Mouse (Mus musculus) forebrain, embryonic 14.5 days (tissue): ENCODE measurements at regions not wholly inside any gene's neighbourhood (a gene's known extent, or its start where the extent isn't known, plus 50 kb on each side); places are given as distances from the start of the nearest gene placed in this dataset.

ENCODE experiments used
- ATAC-seq: fragments of 200-750 bp; cut with Nextera tagmentation; 2 replicates; pipeline ENCODE4 v1.8.0; 2017; ENCODE audit warnings: mild to moderate bottlenecking, moderate library complexity
- DNase-seq: peaks from one replicate; pipeline ENCODE4 v3.0.0-alpha.2; 2015; ENCODE audit warnings: low spot score
- H3K27ac ChIP-seq: fragments of 300-500 bp; sonication (generic); 2 replicates; pipeline ENCODE4 v1.5.1; 2014; ENCODE audit warnings: low read depth, mild to moderate bottlenecking, control low read depth, low read length, moderate library complexity
- H3K27me3 ChIP-seq: fragments of 300-500 bp; sonication (generic); replicated peaks from 2 replicates; pipeline ENCODE4 v1.6.1; 2014; ENCODE audit warnings: low read length, control low read depth, mixed read lengths; ENCODE audit not compliant: control insufficient read depth, insufficient read depth
- H3K36me3 ChIP-seq: fragments of 300-500 bp; sonication (generic); 2 replicates; pipeline ENCODE4 v1.6.1; 2014; ENCODE audit warnings: low read length, control low read depth; ENCODE audit not compliant: control insufficient read depth, insufficient read depth
- H3K4me1 ChIP-seq: fragments of 300-500 bp; sonication (generic); 2 replicates; pipeline ENCODE4 v1.6.1; 2014; ENCODE audit warnings: antibody characterized with exemption, low read length, control low read depth; ENCODE audit not compliant: control insufficient read depth, insufficient read depth
- H3K4me2 ChIP-seq: fragments of 300-500 bp; sonication (generic); 2 replicates; pipeline ENCODE4 v1.6.1; 2014; ENCODE audit warnings: mild to moderate bottlenecking, control low read depth, low read length
- H3K4me3 ChIP-seq: fragments of 300-500 bp; sonication (generic); 2 replicates; pipeline ENCODE4 v1.5.1; 2014; ENCODE audit warnings: low read depth, low read length, control low read depth
- H3K9ac ChIP-seq: fragments of 300-500 bp; sonication (generic); 2 replicates; pipeline ENCODE4 v1.6.1; 2014; ENCODE audit warnings: mild to moderate bottlenecking, low read length, control low read depth, moderate library complexity
- H3K9me3 ChIP-seq: fragments of 300-500 bp; sonication (generic); replicated peaks from 2 replicates; pipeline ENCODE4 v1.6.1; 2016; ENCODE audit warnings: low read length, control low read depth, mixed read lengths; ENCODE audit not compliant: control insufficient read depth
- WGBS: fragments of 180-500 bp; shearing (Covaris S2); extraction: QIAGEN DNeasy Blood & Tissue Kit; methylation state at CpG from one replicate; pipeline ENCODE4 v1.1.7; 2014; 5-methylcytosine and 5-hydroxymethylcytosine counted together

DNA sequence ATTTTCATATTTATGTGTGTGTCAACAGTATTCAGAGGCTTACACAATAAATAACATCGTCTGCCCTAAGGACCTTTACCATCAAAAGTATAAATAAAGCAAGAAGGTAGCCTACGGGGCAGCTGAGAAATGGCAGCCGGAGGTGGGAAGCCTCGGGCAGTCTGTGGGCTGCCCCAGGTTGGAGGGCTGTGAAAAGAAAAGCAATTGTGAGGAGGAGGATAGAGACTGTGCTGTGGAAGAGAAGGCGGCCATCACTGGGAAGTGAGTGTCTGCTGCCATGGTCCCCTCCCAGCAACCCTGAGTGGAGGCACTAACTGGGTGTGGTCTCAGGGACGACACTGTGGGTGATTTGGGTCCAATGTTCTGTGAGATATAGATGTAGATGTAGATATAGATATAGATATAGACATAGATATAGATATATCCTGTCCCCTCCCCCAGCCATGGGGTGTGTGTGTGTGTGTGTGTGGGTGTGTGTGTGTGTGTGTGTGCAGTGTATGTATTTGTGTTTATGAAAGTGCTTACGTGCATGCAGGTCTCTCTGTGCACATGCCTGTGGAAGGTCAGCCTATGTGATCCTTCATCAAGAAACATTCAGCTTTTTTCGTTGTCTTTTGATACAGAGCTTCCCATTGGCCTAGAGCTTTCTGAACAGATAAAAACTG lies 220.6 kb upstream of the Noct start:
- Histone ChIP-seq H3K27me3 (no peaks in the 10 kb centered on the region), H3K9me3 (no peaks in the 10 kb centered on the region), H3K4me2 (no peak overlapping the region), H3K4me3 (no peak overlapping the region), H3K27ac (peak overlapping the region; percentile 35; the same call in 1 of the 2 replicates), H3K4me1 (peaks cover 3% of the 10 kb centered on the region; the same call in 1 of the 2 replicates), H3K36me3 (no peaks in the 10 kb centered on the region), H3K9ac (no peak overlapping the region)
- DNase-seq (no peak), ATAC-seq (peak; percentile 58; the same call in 1 of the 2 replicates)
- WGBS = 60% methylated on average over 8 of the region's 8 CpGs

- H3K36me3 ChIP-seq = no peaks in the 10 kb centered on the region
- H3K27me3 ChIP-seq = no peaks in the 10 kb centered on the region
- no peak overlapping the region for H3K27ac ChIP-seq
- no peak overlapping the region for H3K4me3 ChIP-seq
- ATAC-seq (peak; percentile 49; the same call in 1 of the 2 replicates), DNase-seq (peak; percentile 56)
- peaks cover 3% of the 10 kb centered on the region; the same call in 1 of the 2 replicates for H3K4me1 ChIP-seq
- no peak overlapping the region for H3K9ac ChIP-seq
- no peak overlapping the region for H3K4me2 ChIP-seq
- 68% methylated on average over 1 of the region's 1 CpGs for WGBS
- H3K9me3 ChIP-seq = no peaks in the 10 kb centered on the region
These were observed 220.0 kb upstream of the Noct start for GRCm38 (mm10) chr3:51004216-51004615.

GRCm38 (mm10) chr3:51009098-51009497 lies 215.1 kb upstream of the Noct start:
- no peak; the same call in 1 of the 2 replicates for ATAC-seq
- Histone ChIP-seq H3K4me1 (no peaks in the 10 kb centered on the region), H3K4me2 (no peak overlapping the region), H3K36me3 (no peaks in the 10 kb centered on the region), H3K9ac (no peak overlapping the region), H3K27me3 (no peaks in the 10 kb centered on the region), H3K9me3 (no peaks in the 10 kb centered on the region), H3K27ac (no peak overlapping the region), H3K4me3 (no peak overlapping the region)
- DNase-seq = no peak
- WGBS = 86% methylated on average over 5 of the region's 5 CpGs

- WGBS = 56% methylated on average over 10 of the region's 10 CpGs
- H3K36me3 ChIP-seq = no peaks in the 10 kb centered on the region
- no peak overlapping the region for H3K9ac ChIP-seq
- no peaks in the 10 kb centered on the region for H3K9me3 ChIP-seq
- H3K27ac ChIP-seq = no peak overlapping the region; the same call in 1 of the 2 replicates
- ATAC-seq = peak; percentile 55; the same call in 1 of the 2 replicates
- H3K27me3 ChIP-seq = no peaks in the 10 kb centered on the region
- no peaks in the 10 kb centered on the region for H3K4me1 ChIP-seq
- peak; percentile 31 for DNase-seq
- no peak overlapping the region for H3K4me2 ChIP-seq
- H3K4me3 ChIP-seq = no peak overlapping the region
These were observed 204.4 kb upstream of the Noct start for GRCm38 (mm10) chr3:51019650-51020346.

DNA sequence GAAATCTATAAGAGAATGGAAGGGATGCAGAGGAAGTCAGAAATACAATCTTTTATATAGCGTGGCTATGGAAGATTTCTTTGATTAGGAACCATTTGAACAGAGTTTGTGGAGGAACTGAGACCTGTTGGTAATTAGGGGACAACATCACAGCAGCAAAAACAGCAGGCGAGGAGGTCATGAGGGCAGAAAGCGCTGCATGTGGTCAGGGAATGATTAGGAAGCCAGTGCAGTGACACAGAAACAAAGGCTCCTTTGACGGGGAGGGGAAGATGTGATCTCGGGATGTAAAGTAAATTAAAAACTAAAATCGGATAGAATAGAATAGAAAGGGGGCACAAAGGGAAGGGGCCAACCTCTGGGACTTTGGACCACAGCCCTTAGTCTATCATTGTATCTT lies 199.6 kb upstream of the Noct start:
- Histone ChIP-seq H3K27ac (no peak overlapping the region), H3K4me1 (no peaks in the 10 kb centered on the region), H3K9me3 (no peaks in the 10 kb centered on the region), H3K9ac (no peak overlapping the region), H3K4me2 (no peak overlapping the region), H3K36me3 (no peaks in the 10 kb centered on the region), H3K4me3 (no peak overlapping the region), H3K27me3 (no peaks in the 10 kb centered on the region)
- DNase-seq = no peak
- ATAC-seq = no peak
- WGBS = 8% methylated on average over 6 of the region's 6 CpGs

GRCm38 (mm10) chr3:51031821-51032220 lies 192.4 kb upstream of the Noct start:
- WGBS = 91% methylated on average over 8 of the region's 8 CpGs
- Histone ChIP-seq H3K4me1 (no peaks in the 10 kb centered on the region), H3K36me3 (no peaks in the 10 kb centered on the region), H3K4me2 (no peak overlapping the region), H3K27me3 (no peaks in the 10 kb centered on the region), H3K27ac (no peak overlapping the region), H3K4me3 (no peak overlapping the region), H3K9ac (no peak overlapping the region), H3K9me3 (no peaks in the 10 kb centered on the region)
- peak; percentile 13 for DNase-seq
- no peak for ATAC-seq

DNA sequence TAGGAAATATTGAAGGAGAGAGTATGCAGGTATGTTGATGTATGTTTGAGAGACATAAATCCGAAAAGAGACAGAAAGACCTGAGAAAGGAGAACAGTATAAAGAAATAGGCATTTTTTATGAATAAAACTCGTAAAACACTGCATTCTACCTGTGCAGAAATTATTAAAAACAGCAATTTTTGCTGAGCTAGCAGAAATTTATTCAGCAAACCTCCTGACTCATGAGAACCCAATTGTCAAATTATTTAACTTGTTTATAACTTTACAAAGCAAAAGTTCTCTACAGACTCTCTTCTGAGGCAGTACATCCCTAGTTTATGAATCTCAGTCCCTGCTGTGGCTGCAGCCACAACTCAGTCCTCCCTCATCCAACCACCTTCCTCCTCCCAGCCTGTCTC lies 191.0 kb upstream of the Noct start:
- H3K4me1 ChIP-seq = no peaks in the 10 kb centered on the region
- H3K9ac ChIP-seq = no peak overlapping the region
- 91% methylated on average over 2 of the region's 2 CpGs for WGBS
- no peak overlapping the region for H3K4me3 ChIP-seq
- ATAC-seq (no peak), DNase-seq (no peak)
- H3K27me3 ChIP-seq = no peaks in the 10 kb centered on the region
- H3K27ac ChIP-seq = no peak overlapping the region
- H3K9me3 ChIP-seq = no peaks in the 10 kb centered on the region
- H3K36me3 ChIP-seq = no peaks in the 10 kb centered on the region
- H3K4me2 ChIP-seq = no peak overlapping the region

- no peak overlapping the region for H3K4me3 ChIP-seq
- 0 out of 2 replicates have a peak, but pooled peaks cover 2% of the 10 kb centered on the region for H3K4me1 ChIP-seq
- no peak overlapping the region for H3K4me2 ChIP-seq
- no peak for ATAC-seq
- no peaks in the 10 kb centered on the region for H3K9me3 ChIP-seq
- no peaks in the 10 kb centered on the region for H3K36me3 ChIP-seq
- no peak overlapping the region for H3K9ac ChIP-seq
- H3K27me3 ChIP-seq = no peaks in the 10 kb centered on the region
- DNase-seq = no peak
- H3K27ac ChIP-seq = no peak overlapping the region
- 66% methylated on average over 17 of the region's 17 CpGs for WGBS
These were observed 187.4 kb upstream of the Noct start for GRCm38 (mm10) chr3:51036700-51037306.
